Mouse (Mus musculus) liver, embryonic 11.5 days (tissue): Measurements from ENCODE around the gene Nmnat2. TPM values are rescaled to one million over a fixed set of nuclear protein-coding genes. Genes with fewer than 3 reads are reported as not detected.

Source experiments
- ATAC-seq: fragments of 200-750 bp; cut with Nextera tagmentation; replicated peaks from 2 replicates; pipeline ENCODE4 v1.8.0; 2017; ENCODE audit warnings: moderate number of reproducible peaks, mild to moderate bottlenecking, moderate TSS enrichment, moderate library complexity; ENCODE audit not compliant: low FRiP score
- DNase-seq: peaks from one replicate; pipeline ENCODE4 v3.0.0-alpha.2; 2017; ENCODE audit warnings: low spot score
- H3K27ac ChIP-seq: fragments of 300-500 bp; sonication (generic); 2 replicates; pipeline ENCODE4 v1.5.1; 2014; ENCODE audit warnings: mild to moderate bottlenecking, low read depth, low read length, control low read depth
- H3K27me3 ChIP-seq: fragments of 300-500 bp; sonication (generic); replicated peaks from 2 replicates; pipeline ENCODE4 v1.6.1; 2014; ENCODE audit warnings: low read length, mixed read lengths; ENCODE audit not compliant: control insufficient read depth, insufficient read depth
- H3K36me3 ChIP-seq: fragments of 300-500 bp; sonication (generic); 2 replicates; pipeline ENCODE4 v1.6.1; 2014; ENCODE audit warnings: mild to moderate bottlenecking, low read length, moderate library complexity, mixed read lengths; ENCODE audit not compliant: control insufficient read depth, insufficient read depth
- H3K4me1 ChIP-seq: fragments of 300-500 bp; sonication (generic); replicated peaks from 2 replicates; pipeline ENCODE4 v1.6.1; 2014; ENCODE audit warnings: low read length, mixed read lengths; ENCODE audit not compliant: control insufficient read depth, insufficient read depth
- H3K4me2 ChIP-seq: fragments of 300-500 bp; sonication (generic); 2 replicates; pipeline ENCODE4 v1.6.1; 2014; ENCODE audit warnings: mild to moderate bottlenecking, control low read depth, moderate library complexity
- H3K4me3 ChIP-seq: fragments of 300-500 bp; sonication (generic); 2 replicates; pipeline ENCODE4 v1.5.1; 2014; ENCODE audit warnings: low read depth, low read length, control low read depth
- H3K9ac ChIP-seq: fragments of 300-500 bp; sonication (generic); 2 replicates; pipeline ENCODE4 v1.6.1; 2014; ENCODE audit warnings: low read depth, low read length, control low read depth
- H3K9me3 ChIP-seq: fragments of 300-500 bp; sonication (generic); 2 replicates; pipeline ENCODE4 v1.6.1; 2016; ENCODE audit warnings: low read length, inconsistent platforms, mixed read lengths; ENCODE audit not compliant: control insufficient read depth
- WGBS: fragments of 180-500 bp; shearing (Covaris S2); extraction: QIAGEN DNeasy Blood & Tissue Kit; methylation state at CpG from one replicate; pipeline ENCODE4 v1.1.7; 2014; 5-methylcytosine and 5-hydroxymethylcytosine counted together
- polyA plus RNA-seq: library from polyadenylated mRNA; unstranded; fragments of >200 nt; fragmentation: Nextera tagmentation; extraction: Ambion mirVana; gene quantifications from 2 replicates; pipeline ENCODE4 v1.2.1, GENCODE M21; 2014

Gene Nmnat2
- polyA plus RNA-seq, 1 experiment from 2014 or later, result 0.10 TPM

DNA sequence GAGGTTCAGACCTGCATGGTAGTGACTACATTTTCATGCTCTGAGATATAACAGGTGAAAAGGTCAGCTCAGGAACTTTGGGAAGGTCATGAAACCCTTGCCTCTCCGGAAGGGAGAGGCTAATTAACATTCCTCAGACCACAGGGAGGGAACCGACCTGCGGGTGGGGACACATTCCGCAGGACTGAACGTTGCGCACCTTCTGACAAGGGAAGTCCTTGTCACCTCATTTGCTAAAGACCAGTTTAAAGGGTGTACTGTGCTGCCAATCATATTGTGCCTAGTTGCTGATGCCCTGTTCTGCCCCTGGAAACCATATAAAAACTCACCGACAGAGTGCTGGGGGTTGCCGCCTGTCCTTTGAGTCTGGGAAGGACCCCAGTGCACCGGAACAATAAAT is 54.5 kb downstream of the Nmnat2 start:
- Histone ChIP-seq H3K4me2 (no peak overlapping the region), H3K27ac (no peak overlapping the region), H3K9ac (no peak overlapping the region), H3K4me3 (no peak overlapping the region), H3K36me3 (no peaks in the 10 kb centered on the region), H3K27me3 (no peaks in the 10 kb centered on the region), H3K9me3 (no peaks in the 10 kb centered on the region), H3K4me1 (no peaks in the 10 kb centered on the region)
- DNase-seq (no peak), ATAC-seq (no peak)
- WGBS, result 67% methylated on average over 9 of the region's 9 CpGs

DNA sequence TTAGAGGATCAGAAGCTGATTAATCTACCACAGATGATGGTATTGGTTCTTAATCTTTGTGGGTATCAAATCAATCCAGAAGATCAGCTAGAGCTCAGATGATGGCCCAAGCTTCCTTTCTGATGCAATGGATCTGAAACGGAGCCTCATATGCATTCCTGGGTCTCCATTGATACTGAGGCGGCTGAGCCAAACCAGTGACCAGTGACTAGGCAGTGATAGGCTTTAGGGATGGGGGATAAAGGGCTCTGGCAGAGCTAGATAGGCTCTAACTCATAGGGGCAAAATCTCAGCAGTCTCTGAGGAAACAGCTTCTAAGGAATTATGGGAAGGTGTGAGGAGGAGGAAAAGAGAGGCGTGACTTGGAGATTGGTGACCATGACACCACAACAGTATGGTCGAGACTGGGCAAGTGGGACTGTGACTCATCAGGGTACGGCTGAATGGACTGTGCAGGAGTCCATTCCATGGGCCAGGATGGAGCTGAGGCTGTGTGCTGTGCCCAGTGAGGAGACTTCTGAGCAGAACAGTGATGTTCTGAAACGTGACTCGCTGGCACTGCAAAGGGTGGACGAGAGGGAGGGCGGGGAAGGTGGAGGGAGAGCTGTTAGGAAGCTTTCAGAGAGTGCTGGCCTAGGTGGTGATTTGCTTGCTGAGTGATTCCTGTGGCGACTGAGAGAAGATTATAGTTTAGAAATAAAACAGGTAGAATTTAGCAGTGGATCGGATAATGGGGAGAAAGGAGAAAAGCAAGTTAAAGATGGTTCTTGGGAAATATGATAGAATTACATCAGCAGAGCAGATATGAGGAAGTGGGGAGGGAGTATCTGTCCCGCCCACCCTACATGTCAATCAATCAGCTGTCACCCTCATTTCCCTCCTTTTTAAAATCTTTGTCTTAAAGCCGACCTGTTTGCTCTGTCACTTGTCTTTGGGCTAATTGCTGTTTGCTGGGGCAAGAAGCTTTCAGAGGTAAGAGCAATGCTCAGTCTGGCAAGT is 55.9 kb downstream of the Nmnat2 start:
- H3K27me3 ChIP-seq, result no peaks in the 10 kb centered on the region
- no peak overlapping the region for H3K9ac ChIP-seq
- no peaks in the 10 kb centered on the region for H3K36me3 ChIP-seq
- no peak overlapping the region for H3K4me2 ChIP-seq
- H3K4me3 ChIP-seq, result no peak overlapping the region
- 59% methylated on average over 13 of the region's 13 CpGs for WGBS
- no peak overlapping the region for H3K27ac ChIP-seq
- ATAC-seq (no peak), DNase-seq (no peak)
- no peaks in the 10 kb centered on the region for H3K9me3 ChIP-seq
- H3K4me1 ChIP-seq, result no peaks in the 10 kb centered on the region

DNA sequence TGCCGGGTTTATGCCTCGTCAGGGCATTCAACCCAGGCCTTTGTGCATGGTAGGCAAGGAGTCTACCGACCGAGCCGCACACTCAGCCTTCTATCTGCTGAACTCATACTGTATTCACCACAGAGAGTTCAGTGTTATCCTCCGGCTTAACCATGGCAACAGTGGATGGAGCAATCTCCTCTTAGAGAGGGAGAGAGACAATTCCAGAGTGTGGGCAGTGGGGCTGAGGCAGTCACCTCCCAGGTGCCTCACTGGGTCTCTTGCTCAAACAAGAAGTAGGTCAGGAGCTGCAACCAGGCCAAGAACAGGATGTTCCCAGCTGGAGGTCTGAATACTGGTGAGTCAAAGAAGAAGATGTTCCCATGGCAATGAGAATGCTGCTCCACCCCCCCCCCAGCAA is 56.8 kb downstream of the Nmnat2 start:
- no peak for ATAC-seq

DNA sequence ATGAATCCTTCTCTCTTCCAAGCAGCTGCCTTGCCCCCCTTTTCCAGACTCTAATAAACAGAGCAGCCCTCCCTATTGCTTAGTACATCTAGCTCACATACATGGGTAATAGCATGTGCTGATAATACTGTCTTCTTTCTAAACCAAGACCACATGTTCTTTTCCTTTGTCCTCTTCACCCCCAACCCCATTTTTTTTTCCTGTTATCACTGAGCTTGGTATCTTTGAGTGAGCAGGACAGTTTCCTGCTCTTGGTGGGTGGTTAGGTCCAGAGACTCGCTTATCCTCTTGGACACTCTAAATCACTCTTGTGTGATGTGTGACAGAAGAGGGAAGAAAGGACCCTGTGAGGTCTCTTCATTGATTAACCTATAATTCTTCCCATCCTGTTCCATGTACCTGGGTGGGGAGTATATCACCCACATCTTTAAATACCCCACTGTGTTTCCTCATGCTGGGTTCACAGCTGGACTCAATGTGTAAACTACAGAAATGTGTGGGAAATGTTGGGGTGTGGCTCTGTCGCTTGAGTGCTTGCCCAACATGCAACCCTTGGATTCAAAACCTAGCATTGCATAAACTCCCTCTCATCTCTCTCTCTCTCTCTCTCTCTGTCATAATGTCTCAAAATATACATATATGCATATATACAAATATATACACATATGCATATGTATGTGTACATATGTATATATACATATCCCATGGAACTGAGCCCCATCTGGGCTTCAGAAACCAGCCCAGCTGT is 58.9 kb downstream of the Nmnat2 start:
- Histone ChIP-seq H3K4me3 (no peak overlapping the region), H3K9me3 (no peaks in the 10 kb centered on the region), H3K4me2 (no peak overlapping the region), H3K9ac (no peak overlapping the region), H3K27me3 (no peaks in the 10 kb centered on the region; the same call in 1 of the 2 replicates), H3K27ac (no peak overlapping the region), H3K4me1 (no peaks in the 10 kb centered on the region), H3K36me3 (no peaks in the 10 kb centered on the region)
- DNase-seq (no peak), ATAC-seq (no peak)
- WGBS, result 49% methylated on average over 2 of the region's 2 CpGs

More for the DNA sequence above, 56.8 kb downstream of the Nmnat2 start:
- Histone ChIP-seq H3K4me2 (no peak overlapping the region), H3K4me3 (no peak overlapping the region), H3K36me3 (no peaks in the 10 kb centered on the region), H3K9ac (no peak overlapping the region), H3K27ac (no peak overlapping the region), H3K27me3 (no peaks in the 10 kb centered on the region; the same call in 1 of the 2 replicates), H3K9me3 (no peaks in the 10 kb centered on the region), H3K4me1 (no peaks in the 10 kb centered on the region)
- DNase-seq, result no peak
- 91% methylated on average over 6 of the region's 6 CpGs for WGBS

DNA sequence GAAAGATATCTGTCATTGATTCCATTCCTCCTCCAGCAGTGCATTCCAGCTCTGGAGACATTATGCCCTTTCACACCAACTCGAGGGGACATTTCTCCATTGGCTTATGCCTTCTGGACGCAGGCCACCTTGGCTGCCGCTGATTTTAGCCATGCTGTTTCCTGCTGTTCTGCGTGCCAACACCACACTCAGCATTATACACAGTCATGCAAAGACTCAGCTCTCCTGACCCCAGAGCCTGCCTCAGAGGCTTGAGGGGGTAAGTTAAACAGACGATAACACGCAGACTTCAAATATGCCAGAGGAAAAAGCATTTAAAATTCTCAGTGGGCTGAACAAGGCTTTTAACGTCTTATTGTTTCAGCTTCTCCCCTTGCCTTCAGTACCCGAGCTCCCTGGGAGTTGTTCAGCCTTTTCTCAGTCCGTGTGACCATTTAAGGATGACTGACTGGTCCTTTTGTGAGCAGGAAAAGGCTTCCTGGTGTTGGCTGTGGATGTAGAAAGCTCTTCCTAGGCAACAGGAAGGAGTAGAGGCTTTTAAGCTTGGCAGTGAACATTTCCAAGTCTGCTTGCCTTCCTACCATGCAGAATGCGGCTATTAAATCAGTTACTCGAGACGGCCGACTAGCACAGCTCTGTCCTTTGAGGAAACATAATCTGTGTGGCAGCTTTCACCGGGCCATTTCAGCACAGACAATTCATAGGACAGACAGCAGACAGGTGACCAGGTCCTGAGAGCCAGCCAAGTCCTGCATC is 59.8 kb downstream of the Nmnat2 start:
- DNase-seq (no peak), ATAC-seq (no peak)
- 58% methylated on average over 14 of the region's 14 CpGs for WGBS
- Histone ChIP-seq H3K4me3 (no peak overlapping the region), H3K4me1 (no peaks in the 10 kb centered on the region), H3K36me3 (no peaks in the 10 kb centered on the region), H3K4me2 (no peak overlapping the region), H3K27ac (no peak overlapping the region), H3K27me3 (no peaks in the 10 kb centered on the region; the same call in 1 of the 2 replicates), H3K9me3 (no peaks in the 10 kb centered on the region), H3K9ac (no peak overlapping the region)

DNA sequence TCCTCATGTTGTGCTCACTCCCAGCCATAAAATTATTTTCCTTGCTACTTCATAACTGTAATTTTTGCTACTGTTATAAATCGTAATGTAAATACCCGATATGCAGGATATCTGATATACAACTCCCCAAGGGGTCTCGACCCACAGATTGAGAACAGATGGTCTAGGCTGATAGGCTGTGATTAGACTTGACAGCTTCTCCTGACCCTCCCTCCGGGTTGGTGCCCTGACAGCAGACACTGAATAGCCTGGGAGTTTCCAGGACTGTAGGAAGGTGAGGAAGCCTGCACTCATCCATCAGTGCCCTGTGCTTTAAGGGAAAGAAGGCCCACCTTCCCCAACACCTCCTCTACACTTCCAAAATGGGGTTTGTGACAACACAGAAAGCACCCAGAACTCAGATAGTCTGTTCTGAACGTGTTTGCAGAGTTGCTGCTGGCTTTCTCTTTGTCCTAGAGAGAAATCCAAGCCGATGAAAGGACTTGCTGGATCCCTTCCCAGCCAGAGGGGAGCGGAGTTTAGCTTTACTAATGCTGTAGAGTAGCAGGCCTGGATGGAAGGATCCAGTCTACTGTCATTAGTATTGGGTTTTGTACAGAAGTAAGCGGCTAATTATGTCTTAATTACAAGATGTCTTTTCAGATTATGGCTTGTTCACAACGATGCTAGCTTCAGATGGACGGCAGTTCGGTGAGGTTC is 61.8 kb downstream of the Nmnat2 start:
- H3K4me1 ChIP-seq, result no peaks in the 10 kb centered on the region
- H3K27ac ChIP-seq, result no peak overlapping the region
- no peak overlapping the region for H3K4me3 ChIP-seq
- WGBS, result 60% methylated on average over 11 of the region's 11 CpGs
- no peaks in the 10 kb centered on the region; the same call in 1 of the 2 replicates for H3K27me3 ChIP-seq
- DNase-seq (no peak), ATAC-seq (no peak)
- H3K9me3 ChIP-seq, result no peaks in the 10 kb centered on the region
- no peak overlapping the region for H3K9ac ChIP-seq
- no peak overlapping the region for H3K4me2 ChIP-seq
- H3K36me3 ChIP-seq, result no peaks in the 10 kb centered on the region

DNA sequence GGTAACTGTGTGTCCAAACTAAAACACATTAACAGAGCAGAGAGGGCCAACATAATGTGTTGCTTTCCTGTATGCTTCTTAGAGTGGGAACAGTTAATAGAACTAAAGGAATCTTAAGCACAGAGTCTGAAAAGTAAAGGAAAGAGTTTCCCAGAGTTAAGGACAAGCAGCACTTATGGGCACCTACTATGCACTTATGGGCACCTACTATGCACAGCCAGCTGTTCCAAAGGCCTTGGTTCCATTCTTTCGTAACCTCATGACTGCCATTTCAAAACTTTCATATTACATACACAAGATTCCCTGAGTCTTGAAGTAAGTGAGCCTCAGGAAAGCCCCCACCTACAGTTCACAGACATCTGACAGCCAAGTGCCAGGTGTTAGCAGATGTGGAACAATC is 64.3 kb downstream of the Nmnat2 start:
- no peak overlapping the region for H3K4me3 ChIP-seq
- no peak for ATAC-seq
- no peak overlapping the region for H3K4me2 ChIP-seq
- peaks cover under 1% of the 10 kb centered on the region; the same call in 1 of the 2 replicates for H3K4me1 ChIP-seq
- no peak overlapping the region for H3K27ac ChIP-seq
- no peak overlapping the region for H3K9ac ChIP-seq
- no peaks in the 10 kb centered on the region for H3K36me3 ChIP-seq
- H3K9me3 ChIP-seq, result no peaks in the 10 kb centered on the region
- no peak for DNase-seq
- 94% methylated on average over 1 of the region's 1 CpGs for WGBS
- H3K27me3 ChIP-seq, result no peaks in the 10 kb centered on the region; the same call in 1 of the 2 replicates

DNA sequence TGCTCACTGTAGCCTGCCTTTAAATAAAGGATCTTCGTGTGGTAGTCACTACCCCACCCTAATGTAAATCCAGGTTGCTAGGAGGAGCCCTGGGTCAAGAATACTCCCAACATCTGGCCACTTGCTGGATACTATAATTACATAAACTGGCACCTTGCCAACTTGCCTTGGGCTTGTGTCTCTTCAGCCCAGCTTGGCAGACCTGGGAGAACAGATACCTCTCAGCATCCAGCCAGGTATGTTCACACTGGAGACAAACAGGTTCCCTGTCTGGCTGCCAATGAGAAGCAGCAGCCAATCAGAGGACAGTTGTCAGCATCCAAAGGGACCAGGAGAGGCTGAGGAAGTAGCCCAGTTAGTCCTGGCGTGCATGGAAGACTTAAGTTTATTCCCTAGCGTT is 64.8 kb downstream of the Nmnat2 start:
- ATAC-seq (no peak), DNase-seq (no peak)
- 67% methylated on average over 3 of the region's 3 CpGs for WGBS
- H3K27ac ChIP-seq, result no peak overlapping the region
- H3K9ac ChIP-seq, result no peak overlapping the region
- peaks cover 4% of the 10 kb centered on the region; the same call in 1 of the 2 replicates for H3K4me1 ChIP-seq
- no peaks in the 10 kb centered on the region for H3K36me3 ChIP-seq
- H3K4me3 ChIP-seq, result no peak overlapping the region
- no peaks in the 10 kb centered on the region; the same call in 1 of the 2 replicates for H3K27me3 ChIP-seq
- no peak overlapping the region for H3K4me2 ChIP-seq
- H3K9me3 ChIP-seq, result no peaks in the 10 kb centered on the region
